Comparison of ENCODE assay signal across 17 mouse cellular contexts in the genomic region with DNA sequence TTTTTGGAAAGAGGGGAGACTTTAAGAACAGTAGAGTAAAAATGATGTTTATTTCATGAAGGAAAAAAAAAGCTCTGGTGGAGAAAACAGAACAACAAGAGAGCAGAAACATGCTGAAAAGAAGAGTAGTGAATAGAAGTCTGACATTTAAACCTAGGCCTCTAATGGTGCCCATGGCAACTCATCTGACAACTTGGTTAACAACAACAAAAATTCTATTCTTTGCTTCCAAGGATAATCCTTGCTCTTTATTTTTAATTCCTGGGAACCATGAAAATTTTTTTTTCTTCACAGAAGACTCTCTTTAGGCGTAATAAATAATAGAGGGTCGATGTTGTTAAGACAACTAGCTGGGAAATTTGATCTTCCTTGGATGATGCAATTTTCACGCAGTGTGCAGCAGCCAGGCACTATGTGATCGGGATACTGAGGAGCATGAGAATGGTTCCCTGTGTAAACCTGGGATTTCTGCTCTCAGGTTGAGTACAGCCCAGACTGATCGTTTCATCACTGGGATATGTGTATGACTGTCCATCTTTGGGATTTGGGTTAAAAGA.
A peak's percentile ranks its signal among the peaks of the same experiment; 100 is the strongest.
DNase-seq lines count a peak whose midpoint lies in the region; ATAC-seq lines count a peak whose summit lies in the region.
"Had no signal": no experiment of that assay in that cellular context is flagged by ENCODE, and none has a peak within 500 bp of the region (broad histone marks: within the 10 kb centered on the region; RNA-seq: fewer than 3 reads in every experiment).

No protein-coding gene starts in this region.

- no peaks in the 10 kb centered on the region for H3K9me3 ChIP-seq in forebrain, embryonic 12.5 days
- H3K9me3 ChIP-seq in hindbrain, embryonic 14.5 days (ENCODE audit: control insufficient read depth, low read length) = no peaks in the 10 kb centered on the region
- no peaks in the 10 kb centered on the region for H3K9me3 ChIP-seq in midbrain, embryonic 15.5 days
- no peaks in the 10 kb centered on the region for H3K9me3 ChIP-seq in heart, embryonic 11.5 days (replicated peaks; ENCODE audit: control insufficient read depth, low read length)
- no peaks in the 10 kb centered on the region for H3K9me3 ChIP-seq in heart, embryonic 12.5 days (replicated peaks)
- H3K9me3 ChIP-seq: embryonic facial prominence, embryonic 13.5 days had no signal

- no peaks in the 10 kb centered on the region for H3K27me3 ChIP-seq in forebrain, embryonic 12.5 days
- no peaks in the 10 kb centered on the region for H3K27me3 ChIP-seq in hindbrain, embryonic 14.5 days (ENCODE audit: control insufficient read depth, insufficient read depth, low read length)
- H3K27me3 ChIP-seq in midbrain, embryonic 15.5 days (replicated peaks) = no peaks in the 10 kb centered on the region
- H3K27me3 ChIP-seq in heart, embryonic 11.5 days (ENCODE audit: control insufficient read depth, insufficient read depth, low read length) = no peaks in the 10 kb centered on the region
- no peaks in the 10 kb centered on the region for H3K27me3 ChIP-seq in heart, embryonic 12.5 days (replicated peaks)
- H3K27me3 ChIP-seq: embryonic facial prominence, embryonic 13.5 days had no signal

- H3K9ac ChIP-seq in forebrain, embryonic 12.5 days = no peak overlapping the region
- no peak overlapping the region for H3K9ac ChIP-seq in hindbrain, embryonic 14.5 days
- H3K9ac ChIP-seq in midbrain, embryonic 15.5 days = no peak overlapping the region
- H3K9ac ChIP-seq in heart, embryonic 11.5 days (ENCODE audit: low read depth, low read length) = no peak overlapping the region
- H3K9ac ChIP-seq in heart, embryonic 12.5 days = no peak overlapping the region
- H3K9ac ChIP-seq: embryonic facial prominence, embryonic 13.5 days; liver, embryonic 14.5 days had no signal

- H3K4me1 ChIP-seq in forebrain, embryonic 12.5 days = peaks cover 12% of the 10 kb centered on the region
- H3K4me1 ChIP-seq in hindbrain, embryonic 14.5 days (replicated peaks; ENCODE audit: control insufficient read depth, insufficient read depth, low read length) = peaks cover 10% of the 10 kb centered on the region; the same call in 1 of the 2 replicates
- H3K4me1 ChIP-seq in midbrain, embryonic 15.5 days = 0 out of 2 replicates have a peak, but pooled peaks cover 5% of the 10 kb centered on the region
- H3K4me1 ChIP-seq in heart, embryonic 11.5 days (ENCODE audit: control insufficient read depth, insufficient read depth, low read length) = no peaks in the 10 kb centered on the region
- H3K4me1 ChIP-seq in heart, embryonic 12.5 days (replicated peaks) = no peaks in the 10 kb centered on the region
- H3K4me1 ChIP-seq: embryonic facial prominence, embryonic 13.5 days had no signal

- 36% methylated on average over 5 of the region's 5 CpGs for WGBS in forebrain, embryonic 12.5 days
- WGBS in hindbrain, embryonic 14.5 days = 20% methylated on average over 5 of the region's 5 CpGs
- 18% methylated on average over 5 of the region's 5 CpGs for WGBS in midbrain, embryonic 15.5 days
- WGBS in heart, embryonic 11.5 days (ENCODE audit: insufficient replicate concordance) = 67% methylated on average over 5 of the region's 5 CpGs
- 80% methylated on average over 5 of the region's 5 CpGs for WGBS in heart, embryonic 12.5 days

- H3K4me2 ChIP-seq in forebrain, embryonic 12.5 days = no peak overlapping the region
- no peak overlapping the region for H3K4me2 ChIP-seq in hindbrain, embryonic 14.5 days (replicated peaks)
- H3K4me2 ChIP-seq in midbrain, embryonic 15.5 days = no peak overlapping the region
- H3K4me2 ChIP-seq in heart, embryonic 11.5 days = no peak overlapping the region
- no peak overlapping the region for H3K4me2 ChIP-seq in heart, embryonic 12.5 days
- H3K4me2 ChIP-seq: embryonic facial prominence, embryonic 13.5 days had no signal

- no peaks in the 10 kb centered on the region for H3K36me3 ChIP-seq in forebrain, embryonic 12.5 days (replicated peaks)
- H3K36me3 ChIP-seq in hindbrain, embryonic 14.5 days (replicated peaks; ENCODE audit: control insufficient read depth, insufficient read depth) = no peaks in the 10 kb centered on the region
- no peaks in the 10 kb centered on the region for H3K36me3 ChIP-seq in midbrain, embryonic 15.5 days (replicated peaks)
- H3K36me3 ChIP-seq in heart, embryonic 11.5 days (ENCODE audit: control insufficient read depth, insufficient read depth, low read length) = no peaks in the 10 kb centered on the region
- no peaks in the 10 kb centered on the region for H3K36me3 ChIP-seq in heart, embryonic 12.5 days
- H3K36me3 ChIP-seq: embryonic facial prominence, embryonic 13.5 days had no signal

- H3K4me3 ChIP-seq in forebrain, embryonic 12.5 days (replicated peaks) = no peak overlapping the region
- no peak overlapping the region for H3K4me3 ChIP-seq in hindbrain, embryonic 14.5 days (replicated peaks; ENCODE audit: low read length)
- H3K4me3 ChIP-seq in midbrain, embryonic 15.5 days = no peak overlapping the region
- no peak overlapping the region for H3K4me3 ChIP-seq in heart, embryonic 11.5 days (ENCODE audit: low read depth, low read length)
- H3K4me3 ChIP-seq in heart, embryonic 12.5 days = no peak overlapping the region
- H3K4me3 ChIP-seq: embryonic facial prominence, embryonic 13.5 days had no signal

- ATAC-seq in forebrain, embryonic 12.5 days (ENCODE audit: low FRiP score) = peak; percentile 67
- ATAC-seq in hindbrain, embryonic 14.5 days (ENCODE audit: low FRiP score) = peak; percentile 88
- peak; percentile 87 for ATAC-seq in midbrain, embryonic 15.5 days (replicated peaks)
- ATAC-seq in heart, embryonic 11.5 days (replicated peaks; ENCODE audit: insufficient number of reproducible peaks, low FRiP score, low TSS enrichment) = no peak
- ATAC-seq in heart, embryonic 12.5 days (ENCODE audit: insufficient number of reproducible peaks, low FRiP score) = no peak
- ATAC-seq: intestine, embryonic 16.5 days had no signal

- 0 out of 2 replicates have a peak overlapping the region, but pooled peaks have one; percentile 25 for H3K27ac ChIP-seq in forebrain, embryonic 12.5 days
- 0 out of 2 replicates have a peak overlapping the region, but pooled peaks have one; percentile 59 for H3K27ac ChIP-seq in hindbrain, embryonic 14.5 days
- H3K27ac ChIP-seq in midbrain, embryonic 15.5 days = 0 out of 2 replicates have a peak overlapping the region, but pooled peaks have one; percentile 2
- no peak overlapping the region for H3K27ac ChIP-seq in heart, embryonic 11.5 days (ENCODE audit: low read depth, low read length)
- H3K27ac ChIP-seq in heart, embryonic 12.5 days (ENCODE audit: poor library complexity, severe bottlenecking) = no peak overlapping the region
- H3K27ac ChIP-seq: embryonic facial prominence, embryonic 13.5 days; liver, embryonic 14.5 days had no signal

- DNase-seq in NIH3T3 (ENCODE audit: low read depth) = peak; percentile 9
- no peak for DNase-seq in hindbrain, embryonic 14.5 days (ENCODE audit: low spot score)
- DNase-seq in gastrocnemius, adult 8-10 months (ENCODE audit: low spot score in 2 of 2) = no peak
- DNase-seq in right cerebral cortex, postnatal 14 days = no peak
- DNase-seq: adrenal gland, adult 8-10 months; B cell, adult 2 months; cerebellum, adult 9-10 months; kidney, postnatal 10 days; layer of hippocampus, postnatal 36 days; lung, postnatal 36 days had no signal

Comparison
In these comparisons a context has a peak if more than half of its experiments do, and no peak if none do; other contexts are left out.
1. ATAC-seq: peak in forebrain, embryonic 12.5 days (single experiment), hindbrain, embryonic 14.5 days (single experiment) and midbrain, embryonic 15.5 days (single experiment); none in heart, embryonic 11.5 days (single experiment) and heart, embryonic 12.5 days (single experiment).
2. H3K27ac ChIP-seq: peak in forebrain, embryonic 12.5 days (single experiment), hindbrain, embryonic 14.5 days (single experiment) and midbrain, embryonic 15.5 days (single experiment); none in heart, embryonic 11.5 days (single experiment) and heart, embryonic 12.5 days (single experiment).